Mouse (Mus musculus): ENCODE data around the gene Gdpgp1. TPM values are rescaled to one million over a fixed set of nuclear protein-coding genes. Genes with fewer than 3 reads are reported as not detected.

The Gdpgp1 gene
- polyA plus RNA-seq, 1 experiment from 2014 or later, result 4.0 TPM

GRCm38 (mm10) chr7:80252886-80253285 is 20.2 kb downstream of the Gdpgp1 start:
- WGBS, result 76% methylated on average over 11 of the region's 11 CpGs
- ATAC-seq (ENCODE audit: insufficient read depth, low FRiP score), result no peak
- no peaks in the 10 kb centered on the region for H3K9me3 ChIP-seq (replicated peaks; ENCODE audit: control insufficient read depth, low read length)

GRCm38 (mm10) chr7:80255981-80256380 is 23.3 kb downstream of the Gdpgp1 start:
- no peak overlapping the region for H3K27ac ChIP-seq (ENCODE audit: low read length)
- no peaks in the 10 kb centered on the region for H3K9me3 ChIP-seq (replicated peaks; ENCODE audit: control insufficient read depth, low read length)
- no peak overlapping the region for H3K4me2 ChIP-seq (ENCODE audit: low read depth, low read length)
- H3K4me1 ChIP-seq (ENCODE audit: control insufficient read depth, insufficient read depth, low read length), result peaks cover 5% of the 10 kb centered on the region; the same call in 1 of the 2 replicates
- no peak overlapping the region for H3K9ac ChIP-seq (ENCODE audit: low read length)
- WGBS, result 73% methylated on average over 2 of the region's 2 CpGs
- H3K4me3 ChIP-seq (replicated peaks; ENCODE audit: low read length), result no peak overlapping the region
- no peaks in the 10 kb centered on the region; the same call in none of the 2 replicates for H3K27me3 ChIP-seq (ENCODE audit: control insufficient read depth, insufficient read depth, low read length)
- no peaks in the 10 kb centered on the region for H3K36me3 ChIP-seq (ENCODE audit: control insufficient read depth, insufficient read depth, low read length)
- no peak for ATAC-seq (ENCODE audit: insufficient read depth, low FRiP score)

More at GRCm38 (mm10) chr7:80252886-80253285, 20.2 kb downstream of the Gdpgp1 start:
- Histone ChIP-seq H3K36me3 (ENCODE audit: control insufficient read depth, insufficient read depth, low read length) (no peaks in the 10 kb centered on the region), H3K4me3 (replicated peaks; ENCODE audit: low read length) (no peak overlapping the region), H3K9ac (ENCODE audit: low read length) (no peak overlapping the region), H3K27me3 (ENCODE audit: control insufficient read depth, insufficient read depth, low read length) (no peaks in the 10 kb centered on the region; the same call in 1 of the 2 replicates), H3K4me2 (ENCODE audit: low read depth, low read length) (no peak overlapping the region), H3K4me1 (ENCODE audit: control insufficient read depth, insufficient read depth, low read length) (no peaks in the 10 kb centered on the region; the same call in 1 of the 2 replicates), H3K27ac (ENCODE audit: low read length) (no peak overlapping the region)

- Histone ChIP-seq H3K9ac (ENCODE audit: low read length) (no peak overlapping the region), H3K4me1 (ENCODE audit: control insufficient read depth, insufficient read depth, low read length) (peaks cover 10% of the 10 kb centered on the region), H3K27ac (ENCODE audit: low read length) (no peak overlapping the region), H3K36me3 (ENCODE audit: control insufficient read depth, insufficient read depth, low read length) (no peaks in the 10 kb centered on the region), H3K4me3 (replicated peaks; ENCODE audit: low read length) (no peak overlapping the region), H3K4me2 (ENCODE audit: low read depth, low read length) (no peak overlapping the region), H3K27me3 (ENCODE audit: control insufficient read depth, insufficient read depth, low read length) (no peaks in the 10 kb centered on the region; the same call in none of the 2 replicates), H3K9me3 (replicated peaks; ENCODE audit: control insufficient read depth, low read length) (no peaks in the 10 kb centered on the region)
- ATAC-seq (ENCODE audit: insufficient read depth, low FRiP score), result no peak
- WGBS, result 53% methylated on average over 2 of the region's 2 CpGs
Observed at GRCm38 (mm10) chr7:80257706-80258105, 25.0 kb downstream of the Gdpgp1 start.

- Histone ChIP-seq H3K27ac (ENCODE audit: low read length) (peak within 1 kb of the TSS; percentile 80), H3K9me3 (replicated peaks; ENCODE audit: control insufficient read depth, low read length) (no peaks in the 10 kb centered on the region), H3K4me2 (ENCODE audit: low read depth, low read length) (peak within 1 kb of the TSS; percentile 86), H3K4me1 (ENCODE audit: control insufficient read depth, insufficient read depth, low read length) (peaks cover 10% of the 10 kb centered on the region), H3K9ac (ENCODE audit: low read length) (peak within 1 kb of the TSS; percentile 86), H3K36me3 (ENCODE audit: control insufficient read depth, insufficient read depth, low read length) (peaks cover 10% of the 10 kb centered on the region; the same call in 1 of the 2 replicates), H3K4me3 (replicated peaks; ENCODE audit: low read length) (peak within 1 kb of the TSS; percentile 74), H3K27me3 (ENCODE audit: control insufficient read depth, insufficient read depth, low read length) (no peaks in the 10 kb centered on the region; the same call in 1 of the 2 replicates)
- peak; percentile 90 for ATAC-seq (ENCODE audit: insufficient read depth, low FRiP score)
- 24% methylated on average over 40 of the region's 40 CpGs for WGBS
Observed at GRCm38 (mm10) chr7:80260625-80261371, 28.1 kb downstream of the Gdpgp1 start, which contains the start of gene Ngrn. Ngrn (plus strand) TSS chr7:80261215.

- Histone ChIP-seq H3K9ac (ENCODE audit: low read length) (peak overlapping the region; percentile 86), H3K27ac (ENCODE audit: low read length) (peak overlapping the region; percentile 80), H3K27me3 (ENCODE audit: control insufficient read depth, insufficient read depth, low read length) (no peaks in the 10 kb centered on the region; the same call in 1 of the 2 replicates), H3K4me1 (ENCODE audit: control insufficient read depth, insufficient read depth, low read length) (peaks cover 10% of the 10 kb centered on the region), H3K4me2 (ENCODE audit: low read depth, low read length) (peak overlapping the region; percentile 86), H3K9me3 (replicated peaks; ENCODE audit: control insufficient read depth, low read length) (no peaks in the 10 kb centered on the region), H3K4me3 (replicated peaks; ENCODE audit: low read length) (peak overlapping the region; percentile 74), H3K36me3 (ENCODE audit: control insufficient read depth, insufficient read depth, low read length) (peaks cover 15% of the 10 kb centered on the region; the same call in 1 of the 2 replicates)
- ATAC-seq (ENCODE audit: insufficient read depth, low FRiP score), result peak; percentile 42
- under 1% methylated on average over 32 of the region's 32 CpGs for whole genome bisulfite sequencing
Observed at GRCm38 (mm10) chr7:80261372-80261990, 28.8 kb downstream of the Gdpgp1 start.

- Histone ChIP-seq H3K36me3 (ENCODE audit: control insufficient read depth, insufficient read depth, low read length) (peaks cover 22% of the 10 kb centered on the region; the same call in 1 of the 2 replicates), H3K4me3 (replicated peaks; ENCODE audit: low read length) (no peak overlapping the region), H3K27ac (ENCODE audit: low read length) (no peak overlapping the region), H3K4me2 (ENCODE audit: low read depth, low read length) (no peak overlapping the region), H3K9ac (ENCODE audit: low read length) (no peak overlapping the region), H3K27me3 (ENCODE audit: control insufficient read depth, insufficient read depth, low read length) (no peaks in the 10 kb centered on the region), H3K4me1 (ENCODE audit: control insufficient read depth, insufficient read depth, low read length) (peaks cover 10% of the 10 kb centered on the region), H3K9me3 (replicated peaks; ENCODE audit: control insufficient read depth, low read length) (no peaks in the 10 kb centered on the region)
- 95% methylated on average over 12 of the region's 12 CpGs for WGBS
- ATAC-seq (ENCODE audit: insufficient read depth, low FRiP score), result no peak
Observed at GRCm38 (mm10) chr7:80264606-80265005, 31.9 kb downstream of the Gdpgp1 start.

GRCm38 (mm10) chr7:80267764-80268163 is 35.1 kb downstream of the Gdpgp1 start:
- H3K9me3 ChIP-seq (replicated peaks; ENCODE audit: control insufficient read depth, low read length), result no peaks in the 10 kb centered on the region
- peaks cover 22% of the 10 kb centered on the region; the same call in 1 of the 2 replicates for H3K36me3 ChIP-seq (ENCODE audit: control insufficient read depth, insufficient read depth, low read length)
- H3K27me3 ChIP-seq (ENCODE audit: control insufficient read depth, insufficient read depth, low read length), result no peaks in the 10 kb centered on the region
- H3K4me2 ChIP-seq (ENCODE audit: low read depth, low read length), result no peak overlapping the region
- H3K4me1 ChIP-seq (ENCODE audit: control insufficient read depth, insufficient read depth, low read length), result 0 out of 2 replicates have a peak, but pooled peaks cover 4% of the 10 kb centered on the region
- no peak overlapping the region for H3K27ac ChIP-seq (ENCODE audit: low read length)
- H3K9ac ChIP-seq (ENCODE audit: low read length), result no peak overlapping the region
- no peak for ATAC-seq (ENCODE audit: insufficient read depth, low FRiP score)
- no peak overlapping the region for H3K4me3 ChIP-seq (replicated peaks; ENCODE audit: low read length)
- WGBS, result 62% methylated on average over 1 of the region's 1 CpGs

- H3K9me3 ChIP-seq (replicated peaks; ENCODE audit: control insufficient read depth, low read length), result peaks cover under 1% of the 10 kb centered on the region; the same call in 1 of the 2 replicates
- 3% methylated on average over 21 of the region's 21 CpGs for WGBS
- peak within 1 kb of the TSS; percentile 73 for H3K4me3 ChIP-seq (replicated peaks; ENCODE audit: low read length)
- peaks cover 28% of the 10 kb centered on the region for H3K36me3 ChIP-seq (ENCODE audit: control insufficient read depth, insufficient read depth, low read length)
- H3K4me1 ChIP-seq (ENCODE audit: control insufficient read depth, insufficient read depth, low read length), result 0 out of 2 replicates have a peak, but pooled peaks cover 4% of the 10 kb centered on the region
- peak within 1 kb of the TSS; percentile 66 for H3K27ac ChIP-seq (ENCODE audit: low read length)
- peak; percentile 93 for ATAC-seq (ENCODE audit: insufficient read depth, low FRiP score)
- H3K9ac ChIP-seq (ENCODE audit: low read length), result peak within 1 kb of the TSS; percentile 81
- peak within 1 kb of the TSS; percentile 68 for H3K4me2 ChIP-seq (ENCODE audit: low read depth, low read length)
- no peaks in the 10 kb centered on the region for H3K27me3 ChIP-seq (ENCODE audit: control insufficient read depth, insufficient read depth, low read length)
Observed at GRCm38 (mm10) chr7:80268897-80269750, 36.5 kb downstream of the Gdpgp1 start, which contains the start of gene Vps33b. Vps33b (plus strand) TSS chr7:80269649.

Measured in stomach, embryonic 16.5 days (tissue).